Mouse (Mus musculus): ENCODE results near the gene Rdh8. TPM values are rescaled to one million over a fixed set of nuclear protein-coding genes. Genes with fewer than 3 reads are reported as not detected.

Rdh8 gene
- not detected in 2 replicates for polyA plus RNA-seq (2015; fragmentation: Nextera tagmentation; extraction: Ambion mirVana)

DNA sequence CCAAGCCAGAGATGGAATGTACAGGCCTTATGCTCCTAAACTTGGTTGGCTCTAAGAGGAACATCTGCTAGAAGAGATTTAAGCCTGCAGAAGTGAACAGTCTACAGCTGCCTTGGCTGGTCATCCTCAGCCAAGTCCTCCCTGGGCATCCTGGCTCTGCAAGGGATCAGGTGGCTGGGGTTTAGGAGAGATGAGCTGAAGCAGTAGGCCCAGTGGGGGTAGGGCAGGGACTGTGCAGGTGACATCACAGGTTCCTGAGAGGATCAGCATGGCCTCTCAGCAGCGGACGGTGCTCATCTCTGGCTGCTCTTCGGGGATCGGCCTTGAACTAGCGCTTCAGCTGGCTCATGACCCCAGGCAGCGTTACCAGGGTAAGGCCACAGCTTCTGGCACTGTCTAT is at the start of gene Rdh8:
Gene Rdh8, plus strand, starts transcription at position 268 of the 400 bp plus-strand sequence.
- H3K9me3 ChIP-seq (ENCODE audit: control insufficient read depth) = no peaks in the 10 kb centered on the region
- H3K4me1 ChIP-seq (replicated peaks; ENCODE audit: control insufficient read depth, insufficient read depth, low read length) = no peaks in the 10 kb centered on the region
- H3K4me2 ChIP-seq (replicated peaks; ENCODE audit: low read depth) = no peak within 1 kb of the TSS
- 0 out of 2 replicates have a peak, but pooled peaks cover 3% of the 10 kb centered on the region for H3K27me3 ChIP-seq (replicated peaks; ENCODE audit: control insufficient read depth, insufficient read depth, low read length)
- no peak for TF ChIP-seq CTCF (IDR thresholded peaks at IDR 0.05; ENCODE audit: low read depth)
- no peak within 1 kb of the TSS for H3K4me3 ChIP-seq (ENCODE audit: low read depth, low read length)
- no peak within 1 kb of the TSS for H3K27ac ChIP-seq (ENCODE audit: low read depth, low read length)
- ATAC-seq = no peak
- WGBS = 77% methylated on average over 6 of the region's 6 CpGs
- H3K9ac ChIP-seq (ENCODE audit: low read depth, low read length) = no peak within 1 kb of the TSS
- H3K36me3 ChIP-seq (ENCODE audit: control insufficient read depth, insufficient read depth) = no peaks in the 10 kb centered on the region

DNA sequence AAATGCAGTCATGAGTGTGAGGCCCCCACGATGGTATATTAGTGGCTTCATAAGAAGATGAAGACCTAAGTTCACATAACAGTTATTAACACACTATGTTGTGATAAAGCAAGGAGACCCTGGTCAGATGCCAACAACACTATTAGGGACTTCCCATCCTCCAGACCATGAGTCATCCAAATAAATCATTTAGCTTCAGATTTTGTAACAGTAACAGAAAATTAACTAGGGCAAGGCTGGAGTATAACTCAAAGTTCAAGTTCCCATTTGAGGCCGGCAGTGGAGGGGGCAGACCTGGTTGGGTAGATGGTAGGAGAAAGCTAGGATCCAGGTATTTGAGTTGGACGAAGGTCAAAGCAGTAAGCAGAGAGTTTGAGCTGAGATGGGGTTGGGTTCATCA is 37.0 kb upstream of the Rdh8 start:
- Histone ChIP-seq H3K4me3 (ENCODE audit: low read depth, low read length) (no peak overlapping the region), H3K27ac (ENCODE audit: low read depth, low read length) (no peak overlapping the region), H3K9me3 (ENCODE audit: control insufficient read depth) (no peaks in the 10 kb centered on the region), H3K27me3 (replicated peaks; ENCODE audit: control insufficient read depth, insufficient read depth, low read length) (no peaks in the 10 kb centered on the region), H3K4me2 (replicated peaks; ENCODE audit: low read depth) (no peak overlapping the region), H3K9ac (ENCODE audit: low read depth, low read length) (no peak overlapping the region), H3K4me1 (replicated peaks; ENCODE audit: control insufficient read depth, insufficient read depth, low read length) (no peaks in the 10 kb centered on the region), H3K36me3 (ENCODE audit: control insufficient read depth, insufficient read depth) (no peaks in the 10 kb centered on the region)
- WGBS = 72% methylated on average over 3 of the region's 3 CpGs
- no peak for TF ChIP-seq CTCF (IDR thresholded peaks at IDR 0.05; ENCODE audit: low read depth)
- no peak for ATAC-seq

DNA sequence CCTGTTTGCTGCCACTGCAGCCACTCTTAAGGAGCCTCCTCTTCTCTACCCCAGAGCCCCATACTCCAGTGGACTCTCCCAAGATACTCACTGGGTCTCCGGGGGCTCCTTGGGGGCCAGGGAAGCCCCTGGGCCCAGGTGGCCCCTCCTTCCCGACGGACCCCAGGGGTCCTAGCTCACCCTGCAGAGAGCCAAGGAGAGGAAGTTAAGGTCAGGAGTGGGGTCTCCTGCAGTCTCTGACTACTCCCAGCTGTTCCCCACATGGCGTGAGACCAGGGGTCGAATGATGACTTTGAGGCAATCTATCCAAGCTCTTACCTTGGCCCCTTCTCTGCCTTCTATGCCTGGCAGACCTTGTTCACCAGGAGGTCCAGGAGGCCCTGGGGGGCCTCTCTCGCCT is 33.2 kb upstream of the Rdh8 start:
- no peak overlapping the region for H3K4me2 ChIP-seq (replicated peaks; ENCODE audit: low read depth)
- TF ChIP-seq CTCF (IDR thresholded peaks at IDR 0.05; ENCODE audit: low read depth) = no peak
- no peaks in the 10 kb centered on the region for H3K4me1 ChIP-seq (replicated peaks; ENCODE audit: control insufficient read depth, insufficient read depth, low read length)
- H3K27me3 ChIP-seq (replicated peaks; ENCODE audit: control insufficient read depth, insufficient read depth, low read length) = no peaks in the 10 kb centered on the region
- no peak for ATAC-seq
- 75% methylated on average over 6 of the region's 6 CpGs for WGBS
- H3K36me3 ChIP-seq (ENCODE audit: control insufficient read depth, insufficient read depth) = no peaks in the 10 kb centered on the region
- no peak overlapping the region for H3K27ac ChIP-seq (ENCODE audit: low read depth, low read length)
- no peak overlapping the region for H3K4me3 ChIP-seq (ENCODE audit: low read depth, low read length)
- H3K9ac ChIP-seq (ENCODE audit: low read depth, low read length) = no peak overlapping the region
- no peaks in the 10 kb centered on the region for H3K9me3 ChIP-seq (ENCODE audit: control insufficient read depth)

DNA sequence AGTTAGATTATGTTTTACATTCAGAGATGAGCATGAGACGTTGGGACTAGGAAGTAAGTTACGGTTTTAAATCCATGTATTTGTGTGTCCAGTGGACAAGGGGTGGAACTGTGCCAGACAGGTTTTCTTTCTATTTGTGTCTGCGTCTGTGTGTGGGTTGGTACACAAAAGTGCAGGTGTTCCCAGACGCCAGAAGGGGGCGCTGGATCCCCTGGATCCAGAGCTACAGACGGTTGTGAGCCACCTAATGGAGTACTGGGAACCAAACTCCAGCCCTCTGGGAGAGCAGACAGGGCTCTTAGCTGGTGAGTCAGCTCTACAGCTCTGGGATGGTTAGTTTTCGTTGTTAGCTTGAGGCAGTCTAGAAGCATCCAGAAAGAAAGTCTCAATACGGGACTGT is 30.3 kb upstream of the Rdh8 start:
- WGBS = 74% methylated on average over 8 of the region's 8 CpGs
- H3K4me3 ChIP-seq (ENCODE audit: low read depth, low read length) = no peak overlapping the region
- TF ChIP-seq CTCF (IDR thresholded peaks at IDR 0.05; ENCODE audit: low read depth) = 0 out of 2 replicates have a peak, but pooled peaks have one; percentile 5
- no peak overlapping the region for H3K4me2 ChIP-seq (replicated peaks; ENCODE audit: low read depth)
- H3K9me3 ChIP-seq (ENCODE audit: control insufficient read depth) = no peaks in the 10 kb centered on the region
- no peaks in the 10 kb centered on the region for H3K27me3 ChIP-seq (replicated peaks; ENCODE audit: control insufficient read depth, insufficient read depth, low read length)
- no peak for ATAC-seq
- no peaks in the 10 kb centered on the region for H3K4me1 ChIP-seq (replicated peaks; ENCODE audit: control insufficient read depth, insufficient read depth, low read length)
- no peaks in the 10 kb centered on the region for H3K36me3 ChIP-seq (ENCODE audit: control insufficient read depth, insufficient read depth)
- H3K9ac ChIP-seq (ENCODE audit: low read depth, low read length) = no peak overlapping the region
- no peak overlapping the region for H3K27ac ChIP-seq (ENCODE audit: low read depth, low read length)

DNA sequence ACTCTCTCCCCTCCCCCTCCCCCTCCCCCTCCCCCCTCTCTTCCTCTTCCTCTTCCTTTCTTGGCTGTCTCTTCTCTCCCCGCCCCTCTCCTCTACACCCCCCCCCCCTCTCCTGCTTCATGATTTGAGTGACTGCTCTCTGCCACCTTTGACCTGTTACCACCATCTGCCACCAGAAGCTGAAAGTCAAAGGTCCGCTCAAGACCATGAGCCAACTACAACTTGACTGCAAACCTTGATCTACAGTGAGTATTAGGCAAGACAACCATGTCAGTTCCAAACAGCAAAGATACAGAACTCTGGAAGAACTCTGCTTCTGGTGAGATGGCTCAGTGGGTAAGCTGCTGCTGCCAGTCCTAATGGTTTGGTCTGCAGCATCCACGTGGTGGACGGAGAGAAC is 28.7 kb upstream of the Rdh8 start:
- 71% methylated on average over 4 of the region's 4 CpGs for WGBS
- Histone ChIP-seq H3K9ac (ENCODE audit: low read depth, low read length) (no peak overlapping the region), H3K4me2 (replicated peaks; ENCODE audit: low read depth) (no peak overlapping the region), H3K36me3 (ENCODE audit: control insufficient read depth, insufficient read depth) (no peaks in the 10 kb centered on the region), H3K4me1 (replicated peaks; ENCODE audit: control insufficient read depth, insufficient read depth, low read length) (no peaks in the 10 kb centered on the region), H3K27me3 (replicated peaks; ENCODE audit: control insufficient read depth, insufficient read depth, low read length) (no peaks in the 10 kb centered on the region), H3K9me3 (ENCODE audit: control insufficient read depth) (no peaks in the 10 kb centered on the region), H3K27ac (ENCODE audit: low read depth, low read length) (no peak overlapping the region), H3K4me3 (ENCODE audit: low read depth, low read length) (no peak overlapping the region)
- TF ChIP-seq CTCF (IDR thresholded peaks at IDR 0.05; ENCODE audit: low read depth) = no peak
- ATAC-seq = no peak

DNA sequence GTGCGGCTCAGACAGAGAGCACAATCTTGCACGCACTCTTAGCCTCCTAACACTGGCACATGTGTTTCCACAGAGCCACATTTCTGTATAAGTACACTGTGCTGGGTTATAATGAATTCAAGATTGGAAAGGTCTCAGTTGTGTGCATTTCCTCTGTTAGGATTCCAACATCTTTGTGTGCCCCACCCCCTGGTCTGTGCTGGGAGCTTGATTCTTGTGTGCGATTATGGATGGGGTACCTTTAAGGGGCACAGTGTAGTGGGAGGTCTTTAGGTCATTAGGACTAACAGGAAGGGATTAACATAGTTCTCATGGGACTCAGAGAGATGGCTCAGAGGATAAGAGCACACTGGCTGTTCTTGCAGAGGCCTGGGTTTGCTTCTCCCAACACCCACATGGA is 28.0 kb upstream of the Rdh8 start:
- Histone ChIP-seq H3K36me3 (ENCODE audit: control insufficient read depth, insufficient read depth) (no peaks in the 10 kb centered on the region), H3K9ac (ENCODE audit: low read depth, low read length) (no peak overlapping the region), H3K9me3 (ENCODE audit: control insufficient read depth) (no peaks in the 10 kb centered on the region), H3K4me2 (replicated peaks; ENCODE audit: low read depth) (no peak overlapping the region), H3K27ac (ENCODE audit: low read depth, low read length) (no peak overlapping the region), H3K4me3 (ENCODE audit: low read depth, low read length) (no peak overlapping the region), H3K4me1 (replicated peaks; ENCODE audit: control insufficient read depth, insufficient read depth, low read length) (no peaks in the 10 kb centered on the region), H3K27me3 (replicated peaks; ENCODE audit: control insufficient read depth, insufficient read depth, low read length) (no peaks in the 10 kb centered on the region)
- TF ChIP-seq CTCF (IDR thresholded peaks at IDR 0.05; ENCODE audit: low read depth) = no peak
- WGBS = 65% methylated on average over 3 of the region's 3 CpGs
- no peak for ATAC-seq
